Mouse (Mus musculus) myocyte (in vitro differentiated cells): ENCODE results near the gene 6330409D20Rik. TPM values are rescaled to one million over a fixed set of nuclear protein-coding genes. Genes with fewer than 3 reads are reported as not detected.

ENCODE experiments used
- H3K27me3 ChIP-seq: one replicate; pipeline ENCODE4 v1.6.1; 2011; ENCODE audit not compliant: control insufficient read depth, insufficient read depth, insufficient read length
- H3K36me3 ChIP-seq: one replicate; pipeline ENCODE4 v1.6.1; 2011; ENCODE audit not compliant: control insufficient read depth, insufficient read depth
- H3K4me2 ChIP-seq: one replicate; pipeline ENCODE4 v1.6.1; 2011; ENCODE audit warnings: low read depth, control low read depth
- H3K4me3 ChIP-seq: one replicate; pipeline ENCODE4 v1.5.1; 2011; ENCODE audit warnings: mild to moderate bottlenecking, control low read depth, moderate library complexity
- H3K79me2 ChIP-seq: one replicate; pipeline ENCODE4 v1.6.1; 2011; ENCODE audit not compliant: control insufficient read depth, insufficient read depth
- H3ac ChIP-seq: one replicate; pipeline ENCODE4 v1.6.1; 2011; ENCODE audit not compliant: control insufficient read depth, insufficient read length
- CEBPB ChIP-seq: IDR thresholded peaks from 2 replicates; pipeline ENCODE4 v1.6.1; 2011; ENCODE audit warnings: mild to moderate bottlenecking, moderate library complexity; ENCODE audit not compliant: poor library complexity, insufficient read depth, severe bottlenecking
- E2F4 ChIP-seq: IDR thresholded peaks from one replicate; pipeline ENCODE4 v1.6.1; 2011; ENCODE audit warnings: mild to moderate bottlenecking, control low read depth, moderate library complexity; ENCODE audit not compliant: insufficient read depth
- MAX ChIP-seq: IDR thresholded peaks from one replicate; pipeline ENCODE4 v1.6.1; 2011; ENCODE audit warnings: low read depth, mild to moderate bottlenecking, control low read depth
- MYOD1 ChIP-seq, 3 experiments: IDR thresholded peaks; one replicate each; pipeline ENCODE4 v1.6.1; 2011; ENCODE audit warnings: control low read depth in 2 of 3, low read depth in 2 of 3, mild to moderate bottlenecking in 2 of 3, moderate library complexity in 1 of 3; ENCODE audit not compliant: insufficient read length in 2 of 3, control insufficient read depth in 1 of 3
- MYOG ChIP-seq, 3 experiments: IDR thresholded peaks; one replicate each; pipeline ENCODE4 v1.6.1; 2011; ENCODE audit warnings: control low read depth in 2 of 3, low read depth in 2 of 3, mild to moderate bottlenecking in 2 of 3; ENCODE audit not compliant: insufficient read length in 2 of 3, control insufficient read depth in 1 of 3, insufficient read depth in 1 of 3
- POLR2A ChIP-seq: IDR thresholded peaks from one replicate; pipeline ENCODE4 v1.6.1; 2011; ENCODE audit warnings: low read depth, mild to moderate bottlenecking, control low read depth, moderate library complexity; ENCODE audit not compliant: insufficient read length
- POLR2AphosphoS2 ChIP-seq: IDR thresholded peaks from one replicate; pipeline ENCODE4 v1.6.1; 2011; ENCODE audit warnings: low read depth, control low read depth; ENCODE audit not compliant: insufficient read length
- REST ChIP-seq: IDR thresholded peaks from one replicate; pipeline ENCODE4 v1.6.1; 2011; ENCODE audit warnings: mild to moderate bottlenecking, control low read depth, moderate library complexity; ENCODE audit not compliant: insufficient read depth, insufficient read length
- SRF ChIP-seq: IDR thresholded peaks from one replicate; pipeline ENCODE4 v1.6.1; 2011; ENCODE audit warnings: low read depth; ENCODE audit not compliant: control insufficient read depth, insufficient read length
- TCF12 ChIP-seq: IDR thresholded peaks from one replicate; pipeline ENCODE4 v1.6.1; 2011; ENCODE audit warnings: mild to moderate bottlenecking, control low read depth; ENCODE audit not compliant: poor library complexity, insufficient read depth, severe bottlenecking
- TCF3 ChIP-seq: IDR thresholded peaks from one replicate; pipeline ENCODE4 v1.6.1; 2011; ENCODE audit warnings: low read depth, control low read depth; ENCODE audit not compliant: insufficient read length
- USF1 ChIP-seq: IDR thresholded peaks from one replicate; pipeline ENCODE4 v1.6.1; 2011; ENCODE audit warnings: low read depth, mild to moderate bottlenecking, control low read depth, moderate library complexity
- polyA plus RNA-seq: library from polyadenylated mRNA; unstranded; fragments of >200 nt; fragmentation: generic; extraction: Trizol; gene quantifications from one replicate; pipeline ENCODE4 v1.2.1, GENCODE M21; 2012; ENCODE audit warnings: missing spikeins

The 6330409D20Rik gene
- polyA plus RNA-seq, 1 experiment = not detected

- TF ChIP-seq TCF3 = no peak
- TF ChIP-seq E2F4 = no peak
- no peak for TF ChIP-seq CEBPB
- no peak for TF ChIP-seq SRF
- TF ChIP-seq REST = no peak
- no peak for TF ChIP-seq USF1
- no peak for TF ChIP-seq POLR2AphosphoS2
- no peak for TF ChIP-seq MAX
- TF ChIP-seq POLR2A = no peak
- no peak for TF ChIP-seq MYOG (IDR thresholded peaks at IDR 0.05; ENCODE audit: control insufficient read depth in 1 of 3, insufficient read depth in 1 of 3, insufficient read length in 2 of 3, low read depth in 2 of 3)
- no peak for TF ChIP-seq MYOD1 (IDR thresholded peaks at IDR 0.05; ENCODE audit: control insufficient read depth in 1 of 3, insufficient read length in 2 of 3, low read depth in 2 of 3)
- no peak for TF ChIP-seq TCF12
- peaks cover 8% of the 10 kb centered on the region for H3K36me3 ChIP-seq
- no peak overlapping the region for H3K4me2 ChIP-seq
- no peaks in the 10 kb centered on the region for H3K79me2 ChIP-seq
- H3K4me3 ChIP-seq = no peak overlapping the region
- no peaks in the 10 kb centered on the region for H3K27me3 ChIP-seq
- no peak overlapping the region for H3ac ChIP-seq
Observed at GRCm38 (mm10) chr2:32700966-32701743, 39.7 kb downstream of the 6330409D20Rik start.

- Histone ChIP-seq H3K4me3 (no peak overlapping the region), H3ac (no peak overlapping the region)
- no peak for TF ChIP-seq TCF12
- no peak for TF ChIP-seq REST
- TF ChIP-seq MAX = no peak
- TF ChIP-seq POLR2A = no peak
- TF ChIP-seq MYOG (IDR thresholded peaks at IDR 0.05; ENCODE audit: control insufficient read depth in 1 of 3, insufficient read depth in 1 of 3, insufficient read length in 2 of 3, low read depth in 2 of 3) = no peak
- no peak for TF ChIP-seq POLR2AphosphoS2
- TF ChIP-seq E2F4 = no peak
- no peak for TF ChIP-seq SRF
- no peak for TF ChIP-seq MYOD1 (IDR thresholded peaks at IDR 0.05; ENCODE audit: control insufficient read depth in 1 of 3, insufficient read length in 2 of 3, low read depth in 2 of 3)
- TF ChIP-seq CEBPB = no peak
- TF ChIP-seq TCF3 = no peak
Observed at GRCm38 (mm10) chr2:32699680-32700079, 41.1 kb downstream of the 6330409D20Rik start.

GRCm38 (mm10) chr2:32694691-32695090 is 46.1 kb downstream of the 6330409D20Rik start:
- Histone ChIP-seq H3K4me2 (peak overlapping the region; percentile 77), H3K79me2 (peaks cover 7% of the 10 kb centered on the region), H3K36me3 (no peaks in the 10 kb centered on the region), H3K4me3 (peak overlapping the region; percentile 75), H3K27me3 (no peaks in the 10 kb centered on the region), H3ac (no peak overlapping the region)
- TF ChIP-seq TCF12 = no peak
- TF ChIP-seq E2F4 = no peak

More at GRCm38 (mm10) chr2:32699680-32700079, 41.1 kb downstream of the 6330409D20Rik start:
- H3K36me3 ChIP-seq = no peaks in the 10 kb centered on the region
- no peak overlapping the region for H3K4me2 ChIP-seq
- no peaks in the 10 kb centered on the region for H3K27me3 ChIP-seq
- H3K79me2 ChIP-seq = no peaks in the 10 kb centered on the region

DNA sequence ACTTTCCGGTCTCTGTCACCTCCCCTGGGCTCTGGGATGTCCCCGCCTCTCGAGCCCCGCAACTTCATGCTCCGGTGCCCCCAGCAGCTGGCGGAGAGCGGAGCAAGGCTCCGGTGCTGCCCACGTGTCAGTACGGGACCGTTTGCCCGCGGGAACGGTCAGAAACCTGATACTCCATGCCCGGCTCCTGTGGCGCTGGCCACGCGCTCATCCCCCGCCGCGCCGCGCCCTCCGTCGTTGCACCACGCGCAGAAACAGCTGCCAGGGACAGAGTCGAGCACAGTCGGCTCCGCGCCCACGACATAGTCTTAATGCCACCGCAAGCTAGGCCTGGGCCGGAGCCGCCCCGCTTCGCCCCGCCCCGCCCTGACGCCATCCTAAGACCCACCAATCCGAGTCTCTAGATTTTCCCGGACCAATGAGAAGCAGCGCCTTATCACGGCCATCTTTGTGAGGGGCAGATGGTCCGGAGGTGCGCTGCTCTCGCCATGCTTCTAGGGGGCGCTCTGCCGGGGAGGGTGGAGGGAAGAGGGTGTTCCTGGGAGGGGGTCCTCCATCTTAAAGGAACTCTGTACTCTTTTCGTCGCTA is 46.9 kb downstream of the 6330409D20Rik start:
- Histone ChIP-seq H3K4me3 (peak overlapping the region; percentile 75), H3K27me3 (no peaks in the 10 kb centered on the region), H3K36me3 (no peaks in the 10 kb centered on the region), H3K79me2 (peaks cover 7% of the 10 kb centered on the region), H3K4me2 (peak overlapping the region; percentile 99), H3ac (peak overlapping the region; percentile 12)
- TF ChIP-seq USF1 (no peak), CEBPB (no peak), POLR2AphosphoS2 (peak; percentile 96), MYOG (IDR thresholded peaks at IDR 0.05; ENCODE audit: control insufficient read depth in 1 of 3, insufficient read depth in 1 of 3, insufficient read length in 2 of 3, low read depth in 2 of 3) (peak; percentile 62 to 96 (median 96)), SRF (peak; percentile 53), E2F4 (no peak), TCF3 (peak; percentile 85), TCF12 (no peak), MAX (peak; percentile 11), REST (peak; percentile 36), MYOD1 (IDR thresholded peaks at IDR 0.05; ENCODE audit: control insufficient read depth in 1 of 3, insufficient read length in 2 of 3, low read depth in 2 of 3) (peak in 2 of 3 experiments; percentile 91 to 94), POLR2A (peak; percentile 97)

GRCm38 (mm10) chr2:32693282-32693681 is 47.5 kb downstream of the 6330409D20Rik start:
- Histone ChIP-seq H3K36me3 (no peaks in the 10 kb centered on the region), H3K4me3 (peak overlapping the region; percentile 75), H3K27me3 (no peaks in the 10 kb centered on the region), H3K79me2 (peaks cover 7% of the 10 kb centered on the region), H3ac (peak overlapping the region; percentile 12), H3K4me2 (peak overlapping the region; percentile 99)
- TF ChIP-seq REST = no peak
- no peak for TF ChIP-seq E2F4
- TF ChIP-seq USF1 = no peak
- no peak for TF ChIP-seq POLR2A
- TF ChIP-seq MYOD1 (IDR thresholded peaks at IDR 0.05; ENCODE audit: control insufficient read depth in 1 of 3, insufficient read length in 2 of 3, low read depth in 2 of 3) = peak in 1 of 3 experiments; percentile 17
- TF ChIP-seq MAX = no peak
